Mouse (Mus musculus): ENCODE results near the gene Slc25a47.

DNA sequence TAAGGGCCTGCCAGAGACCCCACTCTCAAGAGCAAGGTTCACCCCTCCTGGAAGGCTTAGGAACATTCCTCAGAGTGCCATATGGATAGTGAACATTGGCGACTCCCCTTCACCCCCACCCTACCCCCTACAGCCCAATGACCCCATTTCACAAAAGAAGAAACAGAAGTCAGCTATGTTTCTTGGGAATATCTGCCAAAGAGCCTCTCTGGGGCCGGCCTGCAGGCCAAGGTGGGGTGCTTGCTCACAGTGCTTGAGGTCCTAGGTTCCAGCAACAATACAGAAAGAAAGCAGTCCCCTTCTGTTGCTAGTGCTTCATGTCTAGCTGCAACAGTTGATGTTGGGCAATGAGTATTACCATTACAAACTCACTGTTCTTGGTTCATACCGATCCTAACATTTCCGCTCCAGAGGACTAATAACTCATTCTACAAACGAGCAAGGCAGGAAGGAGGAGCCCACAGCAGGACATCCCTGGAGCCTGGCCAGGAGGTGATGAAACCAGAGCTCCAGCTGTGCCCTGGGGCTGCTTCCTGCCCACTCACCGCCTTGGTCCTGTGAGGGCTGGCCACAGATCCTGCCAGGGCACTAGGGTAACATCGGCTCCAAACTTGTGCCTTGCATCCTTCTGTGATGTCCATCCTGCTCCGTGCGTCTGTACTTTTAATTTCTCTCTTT lies 3.7 kb upstream of the Slc25a47 start:
- TF ChIP-seq POLR2A (IDR thresholded peaks at IDR 0.05; ENCODE audit: insufficient read length, low read depth) (peak; percentile 87), TCF12 (IDR thresholded peaks at IDR 0.05; ENCODE audit: insufficient read depth, poor library complexity, severe bottlenecking) (peak; percentile 54), E2F4 (IDR thresholded peaks at IDR 0.05; ENCODE audit: insufficient read depth) (no peak), USF1 (IDR thresholded peaks at IDR 0.05; ENCODE audit: low read depth) (no peak), POLR2AphosphoS2 (IDR thresholded peaks at IDR 0.05; ENCODE audit: insufficient read length, low read depth) (peak; percentile 89), MAX (IDR thresholded peaks at IDR 0.05; ENCODE audit: low read depth) (no peak), SRF (IDR thresholded peaks at IDR 0.05; ENCODE audit: control insufficient read depth, insufficient read length, low read depth) (no peak), MYOD1 (IDR thresholded peaks at IDR 0.05; ENCODE audit: control insufficient read depth in 1 of 3, insufficient read length in 2 of 3, low read depth in 2 of 3) (peak in 2 of 3 experiments; percentile 83), CEBPB (IDR thresholded peaks at IDR 0.05; ENCODE audit: insufficient read depth, poor library complexity, severe bottlenecking) (peak; percentile 92)

Data from myocyte (in vitro differentiated cells).